Mouse (Mus musculus) kidney, adult 2 months (tissue): ENCODE measurements around the gene Rab10. TPM values are rescaled to one million over a fixed set of nuclear protein-coding genes. Genes with fewer than 3 reads are reported as not detected.

Experiments
- DNase-seq: peaks from one replicate; pipeline ENCODE4 v3.0.0; 2021
- H3K27ac ChIP-seq: fragments of 200-500 bp; 2 replicates; pipeline ENCODE4 v1.5.1; 2012; ENCODE audit warnings: low read depth, low read length, control low read depth, inconsistent platforms; ENCODE audit not compliant: insufficient read depth
- H3K27me3 ChIP-seq: fragments of 200-500 bp; replicated peaks from 2 replicates; pipeline ENCODE4 v1.6.1; 2012; ENCODE audit warnings: mild to moderate bottlenecking, moderate library complexity, low read length, inconsistent platforms; ENCODE audit not compliant: control insufficient read depth, insufficient read depth
- H3K36me3 ChIP-seq: fragments of 200-500 bp; 2 replicates; pipeline ENCODE4 v1.6.1; 2012; ENCODE audit warnings: mild to moderate bottlenecking, moderate library complexity, low read length, inconsistent platforms; ENCODE audit not compliant: control insufficient read depth, insufficient read depth
- H3K4me1 ChIP-seq: fragments of 200-500 bp; 2 replicates; pipeline ENCODE4 v1.6.1; 2011; ENCODE audit warnings: low read length; ENCODE audit not compliant: control insufficient read depth, insufficient read depth
- H3K4me3 ChIP-seq: fragments of 200-500 bp; 2 replicates; pipeline ENCODE4 v1.5.1; 2011; ENCODE audit warnings: mild to moderate bottlenecking, low read depth, low read length, control low read depth; ENCODE audit not compliant: insufficient read depth
- CTCF ChIP-seq: fragments of 200-500 bp; conservative IDR thresholded peaks from 2 replicates; pipeline ENCODE4 v1.5.1; 2011; ENCODE audit warnings: low read depth, mild to moderate bottlenecking, control low read depth, low read length, moderate library complexity, mixed read lengths; ENCODE audit not compliant: insufficient read depth, insufficient read length
- POLR2A ChIP-seq: fragments of 200-500 bp; IDR thresholded peaks from one replicate; pipeline ENCODE4 v1.6.1; 2011; ENCODE audit warnings: low read depth, low read length, control low read depth
- WGBS: fragments of 180-500 bp; shearing (Covaris S2); methylation state at CpG from one replicate; pipeline ENCODE4 v1.1.7; 2018; 5-methylcytosine and 5-hydroxymethylcytosine counted together
- polyA plus RNA-seq: library from polyadenylated mRNA; depleted of rRNA; stranded (reverse); fragments of >200 nt; gene quantifications from 2 replicates; pipeline ENCODE4 v1.2.3, GENCODE M21; 2012

The Rab10 gene
- polyA plus RNA-seq, 1 experiment = 34.5 TPM

GRCm38 (mm10) chr12:3282954-3283353 lies 26.8 kb downstream of the Rab10 start:
- H3K36me3 ChIP-seq = no peaks in the 10 kb centered on the region
- TF ChIP-seq POLR2A (no peak), CTCF (no peak)
- H3K27me3 ChIP-seq = no peaks in the 10 kb centered on the region
- 25% methylated on average over 1 of the region's 1 CpGs for WGBS
- H3K4me1 ChIP-seq = peaks cover 16% of the 10 kb centered on the region; the same call in 1 of the 2 replicates
- no peak overlapping the region for H3K4me3 ChIP-seq
- DNase-seq = peak; percentile 33
- H3K27ac ChIP-seq = peak overlapping the region; percentile 7; the same call in 1 of the 2 replicates

- WGBS = 56% methylated on average over 2 of the region's 2 CpGs
- no peaks in the 10 kb centered on the region for H3K36me3 ChIP-seq
- DNase-seq = no peak
- H3K27me3 ChIP-seq = no peaks in the 10 kb centered on the region
- peaks cover 16% of the 10 kb centered on the region; the same call in 1 of the 2 replicates for H3K4me1 ChIP-seq
- no peak overlapping the region for H3K4me3 ChIP-seq
- TF ChIP-seq POLR2A = no peak
- no peak for TF ChIP-seq CTCF
- H3K27ac ChIP-seq = no peak overlapping the region
Observed at GRCm38 (mm10) chr12:3282520-3282919, 27.2 kb downstream of the Rab10 start.

GRCm38 (mm10) chr12:3278880-3279339 lies 30.9 kb downstream of the Rab10 start:
- WGBS = 54% methylated on average over 2 of the region's 2 CpGs
- no peak for DNase-seq
- no peak for TF ChIP-seq POLR2A
- no peak for TF ChIP-seq CTCF
- no peak overlapping the region for H3K27ac ChIP-seq
- H3K27me3 ChIP-seq = no peaks in the 10 kb centered on the region
- peaks cover 5% of the 10 kb centered on the region; the same call in 1 of the 2 replicates for H3K4me1 ChIP-seq
- H3K4me3 ChIP-seq = no peak overlapping the region
- no peaks in the 10 kb centered on the region for H3K36me3 ChIP-seq

GRCm38 (mm10) chr12:3270818-3271217 lies 39.0 kb downstream of the Rab10 start:
- Histone ChIP-seq H3K36me3 (no peaks in the 10 kb centered on the region), H3K27me3 (no peaks in the 10 kb centered on the region), H3K27ac (no peak overlapping the region), H3K4me1 (no peaks in the 10 kb centered on the region; the same call in 1 of the 2 replicates), H3K4me3 (no peak overlapping the region)
- no peak for TF ChIP-seq POLR2A
- TF ChIP-seq CTCF = no peak
- DNase-seq = no peak

- H3K27me3 ChIP-seq = no peaks in the 10 kb centered on the region
- no peak overlapping the region for H3K27ac ChIP-seq
- H3K36me3 ChIP-seq = no peaks in the 10 kb centered on the region
- TF ChIP-seq CTCF (no peak), POLR2A (no peak)
- 91% methylated on average over 2 of the region's 2 CpGs for WGBS
- no peak for DNase-seq
- H3K4me3 ChIP-seq = no peak overlapping the region
- H3K4me1 ChIP-seq = peaks cover 3% of the 10 kb centered on the region; the same call in 1 of the 2 replicates
Observed at GRCm38 (mm10) chr12:3267397-3267796, 42.4 kb downstream of the Rab10 start.

- Histone ChIP-seq H3K27ac (no peak overlapping the region), H3K27me3 (no peaks in the 10 kb centered on the region), H3K4me3 (no peak overlapping the region), H3K36me3 (no peaks in the 10 kb centered on the region), H3K4me1 (peaks cover 3% of the 10 kb centered on the region; the same call in 1 of the 2 replicates)
- TF ChIP-seq POLR2A = no peak
- TF ChIP-seq CTCF = no peak
- 98% methylated on average over 2 of the region's 2 CpGs for WGBS
- DNase-seq = no peak
Observed at GRCm38 (mm10) chr12:3265188-3265587, 44.6 kb downstream of the Rab10 start.

- Histone ChIP-seq H3K36me3 (no peaks in the 10 kb centered on the region), H3K4me3 (no peak overlapping the region), H3K27me3 (no peaks in the 10 kb centered on the region), H3K4me1 (peaks cover 3% of the 10 kb centered on the region; the same call in 1 of the 2 replicates), H3K27ac (no peak overlapping the region)
- WGBS = 34% methylated on average over 2 of the region's 2 CpGs
- peak; percentile 15 for DNase-seq
- TF ChIP-seq POLR2A = no peak
- TF ChIP-seq CTCF = no peak
Observed at GRCm38 (mm10) chr12:3264449-3264848, 45.3 kb downstream of the Rab10 start.
